Mouse (Mus musculus) brain, adult 2 months (tissue): ENCODE measurements at regions not wholly inside any gene's neighbourhood (a gene's known extent, or its start where the extent isn't known, plus 50 kb on each side); places are given as distances from the start of the nearest gene placed in this dataset.
A peak's percentile ranks its signal among the peaks of the same experiment; 100 is the strongest.

ENCODE experiments used
- DNase-seq: peaks from one replicate; pipeline ENCODE4 v3.0.0; 2011; ENCODE audit warnings: low read depth, low spot score

DNA sequence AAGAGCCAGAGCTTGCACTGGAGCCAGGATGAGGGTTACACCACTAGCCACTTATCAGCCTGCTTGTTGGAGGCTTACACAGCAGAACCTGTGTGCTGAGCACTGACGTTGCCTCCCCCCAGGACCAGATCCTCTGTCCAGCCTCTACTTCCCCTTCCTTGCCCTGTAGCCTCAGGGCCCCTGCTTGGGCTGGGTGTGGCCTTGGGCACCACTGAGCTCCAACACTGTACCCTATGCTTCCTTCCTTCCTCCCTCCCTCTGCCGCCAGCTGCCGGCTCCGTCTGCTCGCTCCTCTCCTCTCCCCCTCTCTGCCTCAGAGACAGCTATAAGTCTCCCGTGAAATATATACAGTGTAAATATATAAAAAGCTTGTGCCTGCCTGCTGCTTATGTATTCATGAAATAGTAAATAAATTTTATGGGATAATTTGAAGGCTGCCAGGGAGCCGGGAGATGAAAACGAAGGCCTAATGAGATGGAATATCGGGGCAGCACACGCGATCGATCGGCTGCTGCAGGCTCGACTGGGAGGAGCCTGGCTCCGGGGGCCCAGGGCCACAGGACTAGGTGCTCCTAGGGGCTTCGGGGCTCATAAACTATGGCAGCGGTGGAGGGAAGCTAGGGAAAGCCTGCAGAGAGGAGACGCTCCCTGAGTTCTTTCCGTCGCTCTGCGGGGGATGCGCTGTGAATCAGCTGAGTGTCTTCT lies 135.6 kb downstream of the Rbm19 start:
- DNase-seq, result peak; percentile 56

DNA sequence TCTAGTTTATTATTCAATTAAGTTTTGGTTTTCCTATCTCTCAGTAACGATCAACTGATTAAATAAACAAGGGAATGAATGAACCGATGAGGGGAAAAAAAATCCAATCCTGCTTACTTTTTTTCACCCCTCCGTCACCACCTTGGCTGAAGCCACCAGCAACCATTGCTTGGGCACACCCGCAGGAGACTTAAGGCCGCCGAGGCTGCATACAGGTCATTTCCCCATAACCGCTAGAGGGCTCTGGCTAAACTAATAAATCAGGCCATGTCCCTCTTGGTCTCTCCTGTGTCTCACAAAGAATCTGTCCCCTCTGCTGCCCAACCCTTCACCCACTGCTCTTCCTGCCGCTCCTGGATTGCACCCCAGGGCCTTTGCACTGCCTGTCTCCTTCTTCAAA lies 136.3 kb downstream of the Rbm19 start:
- peak; percentile 45 for DNase-seq

DNA sequence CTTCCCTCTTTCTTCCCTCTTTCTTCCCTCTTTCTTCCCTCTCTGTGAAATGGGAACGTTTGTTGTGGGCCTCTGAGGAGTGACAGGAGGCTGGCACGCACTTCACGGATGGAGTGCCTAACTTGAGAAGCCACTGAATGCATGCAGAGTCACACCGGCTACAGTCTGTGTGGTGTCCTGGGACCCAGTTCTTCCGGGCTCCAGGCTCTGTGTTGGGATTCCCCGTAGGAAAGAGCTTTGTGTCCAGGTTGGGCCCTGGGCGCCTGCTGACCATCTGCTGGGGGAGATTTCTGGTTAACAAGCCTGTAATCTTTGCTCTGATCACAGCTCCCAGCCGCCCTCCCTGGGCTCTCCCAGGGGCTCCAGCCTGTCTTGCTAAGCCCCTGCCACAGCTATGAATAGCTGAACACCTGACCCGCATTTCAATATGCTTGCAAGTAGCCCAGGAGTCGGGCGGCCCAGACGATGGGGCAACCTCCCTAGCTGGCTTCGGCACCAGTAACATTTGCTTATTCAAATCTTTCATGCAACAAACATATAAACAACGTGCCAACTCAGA lies 146.5 kb downstream of the Rbm19 start:
- no peak for DNase-seq

DNA sequence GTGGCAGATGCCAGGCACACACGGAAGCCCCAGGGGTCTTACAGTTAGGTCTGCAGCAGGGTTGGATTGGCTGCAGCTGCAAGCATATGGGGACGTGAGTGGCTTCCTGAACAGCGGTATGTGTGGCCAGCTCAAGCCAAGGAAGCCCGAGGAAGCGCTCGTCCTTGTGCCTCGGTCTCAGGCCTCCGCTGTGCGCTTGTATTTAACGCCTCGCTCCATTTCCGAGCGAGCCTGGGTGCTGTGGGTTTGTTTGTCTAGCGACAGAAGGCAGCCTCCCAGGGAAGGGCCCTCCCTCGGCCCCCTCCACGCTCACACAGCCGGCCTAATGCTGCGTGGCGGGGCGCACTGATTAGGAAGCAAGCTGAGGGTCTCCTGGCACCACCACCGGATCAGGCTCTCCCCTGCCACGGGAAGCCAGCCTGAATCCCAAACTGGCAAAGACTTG lies 153.2 kb downstream of the Rbm19 start:
- peak; percentile 11 for DNase-seq

DNA sequence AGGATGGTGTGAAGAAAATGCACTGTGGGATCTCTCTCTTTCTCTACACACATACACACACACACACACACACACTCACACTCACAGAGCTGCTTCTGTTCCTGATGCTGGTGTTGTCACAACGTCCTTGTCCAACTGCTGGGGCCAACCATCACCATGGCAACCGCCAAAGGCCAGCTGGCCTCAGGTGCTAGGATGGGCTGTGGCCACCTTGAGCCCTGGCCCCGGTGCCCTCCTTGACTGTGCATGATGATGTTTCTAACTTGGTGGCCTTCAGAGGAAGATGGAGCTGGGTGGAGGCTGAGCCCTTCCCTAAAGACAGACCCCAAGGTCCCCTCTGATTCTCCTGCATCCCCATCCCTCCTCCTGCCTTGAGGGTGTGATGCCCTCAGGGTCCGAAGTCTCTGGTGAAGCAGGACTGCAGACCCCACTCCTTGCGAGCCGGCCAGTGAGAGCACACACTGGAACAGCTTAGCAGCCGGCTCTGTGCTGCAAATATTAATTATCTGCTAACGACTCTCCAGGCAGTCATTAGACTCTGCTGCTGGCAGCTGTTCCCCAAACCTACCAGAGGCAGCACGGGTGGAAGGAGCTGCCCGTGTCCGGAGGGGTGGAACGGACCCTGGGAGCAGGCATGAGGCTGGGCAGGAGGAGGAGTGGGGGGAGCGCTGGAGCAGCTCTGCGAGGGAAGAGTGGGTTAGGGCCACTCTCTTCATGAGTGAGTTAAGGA lies 154.8 kb downstream of the Rbm19 start:
- no peak for DNase-seq

DNA sequence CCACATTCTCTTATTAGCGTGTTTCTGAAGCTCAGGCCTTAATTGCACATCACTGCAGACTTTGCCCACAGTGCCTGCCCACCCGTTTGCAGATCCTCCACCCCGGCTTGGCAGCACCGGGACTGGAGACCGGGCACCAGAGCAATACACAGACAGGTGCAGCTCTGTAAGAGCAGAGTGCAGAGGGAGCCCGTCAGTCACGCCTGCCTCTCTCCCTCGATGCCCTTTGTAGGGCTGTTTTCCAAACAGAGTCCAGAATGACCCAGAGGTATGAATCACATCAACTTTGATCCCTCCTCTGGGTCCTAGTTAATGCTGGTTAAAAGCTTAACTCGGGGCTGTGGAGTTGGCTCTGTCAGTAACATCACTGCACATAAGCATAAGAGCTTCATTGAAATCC lies 155.3 kb upstream of the Lhx5 start:
- DNase-seq, result no peak

DNA sequence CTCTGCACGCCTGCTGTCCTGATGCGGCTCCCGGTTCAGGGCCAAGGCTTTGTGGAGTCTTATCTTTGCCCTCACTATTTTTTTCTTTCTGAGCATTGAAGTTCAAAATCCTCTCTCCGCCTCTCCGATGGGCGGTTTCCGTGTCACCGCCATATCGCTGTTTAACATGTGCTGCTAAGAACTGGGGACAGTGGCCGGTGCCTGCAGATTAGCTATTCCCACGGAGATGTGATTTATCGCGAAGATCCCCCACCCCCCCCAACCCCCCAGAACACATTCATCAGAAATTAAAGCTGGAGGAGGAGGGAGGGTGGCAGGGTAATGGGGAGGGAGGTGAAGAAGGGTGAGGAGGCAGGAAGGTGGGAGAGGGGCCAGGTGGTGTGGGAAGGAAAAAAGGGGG lies 151.2 kb upstream of the Lhx5 start:
- DNase-seq, result no peak

DNA sequence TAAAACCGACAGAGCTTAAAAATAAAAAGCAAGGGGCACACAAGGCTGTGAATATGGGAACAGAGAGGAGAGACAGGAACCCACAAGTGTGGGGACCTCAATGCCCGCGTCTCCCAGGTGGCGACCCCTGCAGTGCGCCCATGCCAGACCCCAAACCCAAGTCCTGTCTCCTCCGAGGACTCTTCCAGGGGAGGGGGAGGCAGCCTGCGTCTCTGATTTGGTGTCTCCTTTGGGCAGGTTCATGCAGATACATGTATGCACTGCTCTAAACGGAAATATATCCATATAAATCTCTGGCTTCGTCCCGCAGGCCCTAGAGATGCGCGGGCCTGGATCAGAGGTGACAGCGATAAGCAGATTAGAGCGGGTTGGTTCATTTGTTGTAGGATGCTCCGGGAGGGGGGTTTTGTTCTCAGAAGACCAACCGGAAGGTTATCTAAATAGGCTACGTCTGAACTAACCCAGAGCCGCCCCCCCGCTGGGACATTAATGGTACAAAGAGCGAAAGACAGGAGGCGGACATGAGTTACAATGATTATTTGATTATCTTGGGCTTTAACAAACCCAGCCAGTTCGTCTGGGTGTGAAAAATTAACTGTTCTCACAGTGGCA lies 150.4 kb upstream of the Lhx5 start:
- no peak for DNase-seq

DNA sequence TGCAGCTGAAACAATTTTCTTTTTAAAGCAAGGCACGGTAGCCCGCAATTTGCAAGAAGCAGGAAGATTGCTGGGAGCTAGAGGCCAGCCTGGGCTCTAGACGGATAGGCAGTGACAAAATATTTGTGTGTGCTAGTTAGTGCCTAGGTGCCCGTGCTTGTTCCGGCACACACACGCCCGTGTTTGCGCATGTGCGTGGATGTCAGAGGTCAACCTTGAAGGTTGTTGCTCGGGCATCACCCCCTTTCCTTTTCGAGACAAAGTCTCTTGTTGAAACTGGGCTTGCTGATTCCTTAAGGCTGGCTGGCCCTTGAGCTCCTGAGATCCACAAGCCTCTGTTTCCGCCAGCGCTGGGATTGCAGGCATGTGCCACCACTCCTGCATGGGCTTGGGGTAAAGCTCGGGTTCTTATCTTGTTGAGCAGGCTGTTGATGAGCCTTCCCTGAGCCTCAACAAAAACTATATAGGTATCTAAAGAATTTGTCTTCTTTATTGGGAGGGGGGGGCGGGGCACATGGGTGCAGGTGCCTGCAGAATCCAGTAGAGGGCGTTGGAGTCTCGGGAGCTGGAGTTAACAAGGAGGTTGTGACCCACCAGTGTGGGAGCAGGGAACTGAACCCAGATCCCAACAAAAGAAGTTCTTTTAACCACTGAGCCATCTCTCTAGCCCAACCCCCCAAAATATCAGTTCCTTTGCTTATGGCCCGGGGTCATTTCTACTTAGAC lies 149.5 kb upstream of the Lhx5 start:
- no peak for DNase-seq

DNA sequence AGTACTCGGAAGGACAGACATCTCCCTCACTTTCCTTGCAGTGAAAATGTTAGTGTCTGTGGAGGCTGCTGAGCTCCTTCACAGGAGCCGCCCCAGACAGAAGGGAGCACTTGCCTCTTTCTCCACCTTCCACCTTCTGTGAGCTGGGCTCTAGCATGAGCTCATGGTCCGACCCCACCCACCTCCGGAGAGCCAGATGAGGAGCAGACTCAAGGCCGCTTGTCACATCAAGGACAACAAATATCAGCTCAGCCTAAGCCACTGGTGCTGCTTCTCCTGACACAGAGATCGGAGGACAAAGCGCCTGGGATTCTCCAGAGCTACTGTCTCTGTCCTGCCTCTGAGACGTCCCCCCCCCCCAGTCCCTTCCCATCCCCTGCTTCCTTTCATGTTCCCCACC lies 146.9 kb upstream of the Lhx5 start:
- no peak for DNase-seq

DNA sequence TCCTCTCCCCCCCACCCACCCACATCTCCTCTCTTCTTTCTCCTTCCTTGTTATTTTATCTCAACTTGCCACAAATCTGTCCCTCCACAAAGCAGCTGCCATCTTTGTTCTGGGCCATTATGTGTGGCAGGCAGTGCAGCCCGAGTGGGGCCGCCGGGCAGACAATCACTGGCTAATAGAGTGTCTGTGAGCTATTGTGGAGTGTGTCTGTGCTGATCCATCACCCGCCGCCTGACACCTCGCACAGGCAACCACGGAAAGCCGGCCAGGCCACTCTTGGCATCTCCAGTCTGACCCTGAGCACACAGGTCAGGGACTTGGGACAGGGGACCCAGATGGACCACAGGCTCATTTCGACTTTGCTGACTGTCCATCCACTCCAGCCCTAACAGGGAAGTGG lies 146.5 kb upstream of the Lhx5 start:
- no peak for DNase-seq

DNA sequence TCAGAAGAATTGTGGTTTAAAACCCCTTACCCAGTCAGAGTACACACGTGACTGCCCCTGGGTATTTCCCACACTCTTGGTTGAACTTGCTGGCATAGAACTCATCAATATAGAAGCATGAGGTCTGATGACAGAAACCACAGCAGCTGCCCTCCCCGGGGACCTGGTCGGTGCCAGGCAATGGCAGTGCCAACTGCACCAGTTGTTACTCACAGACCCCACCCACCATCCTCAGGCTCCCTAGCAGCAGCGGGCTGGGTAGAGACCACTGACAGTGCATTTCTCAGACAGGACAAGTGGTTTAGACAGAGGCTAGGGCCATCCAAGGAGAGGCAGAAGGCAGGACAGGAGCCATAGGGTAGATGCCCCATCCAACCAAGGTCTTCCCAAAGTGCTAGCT lies 144.7 kb upstream of the Lhx5 start:
- DNase-seq, result no peak

DNA sequence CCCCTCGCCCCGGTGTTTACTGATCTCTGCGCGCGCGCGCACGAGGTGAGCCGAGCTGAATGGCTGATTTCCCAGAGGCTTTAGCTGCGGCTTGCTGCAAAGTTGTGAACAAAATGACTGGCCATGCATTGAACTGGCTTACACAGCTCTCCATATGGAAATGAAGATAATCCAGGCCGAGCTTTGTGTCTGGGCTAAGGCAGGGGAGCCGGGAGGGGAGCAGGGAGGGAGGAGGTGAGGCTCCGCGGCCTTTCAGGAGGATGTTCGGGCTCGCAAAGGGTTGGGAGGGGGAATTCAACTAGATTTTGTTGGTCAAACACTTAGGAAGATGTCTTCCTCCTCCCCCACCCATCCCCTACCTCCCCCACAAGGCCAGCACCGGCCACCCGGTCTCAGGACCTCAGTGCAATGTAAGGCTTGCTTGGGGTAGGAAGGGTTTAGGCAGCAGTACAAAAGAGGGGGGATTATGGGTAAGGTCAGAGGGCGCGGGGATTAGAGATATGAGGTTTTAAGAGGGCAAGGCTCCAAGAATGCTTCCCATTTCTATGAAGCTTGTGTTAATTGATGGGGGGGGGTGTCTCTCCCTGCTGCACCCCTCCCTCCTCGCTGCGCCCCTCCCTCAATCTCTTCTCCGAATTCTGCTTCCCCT lies 143.3 kb upstream of the Lhx5 start:
- no peak for DNase-seq

DNA sequence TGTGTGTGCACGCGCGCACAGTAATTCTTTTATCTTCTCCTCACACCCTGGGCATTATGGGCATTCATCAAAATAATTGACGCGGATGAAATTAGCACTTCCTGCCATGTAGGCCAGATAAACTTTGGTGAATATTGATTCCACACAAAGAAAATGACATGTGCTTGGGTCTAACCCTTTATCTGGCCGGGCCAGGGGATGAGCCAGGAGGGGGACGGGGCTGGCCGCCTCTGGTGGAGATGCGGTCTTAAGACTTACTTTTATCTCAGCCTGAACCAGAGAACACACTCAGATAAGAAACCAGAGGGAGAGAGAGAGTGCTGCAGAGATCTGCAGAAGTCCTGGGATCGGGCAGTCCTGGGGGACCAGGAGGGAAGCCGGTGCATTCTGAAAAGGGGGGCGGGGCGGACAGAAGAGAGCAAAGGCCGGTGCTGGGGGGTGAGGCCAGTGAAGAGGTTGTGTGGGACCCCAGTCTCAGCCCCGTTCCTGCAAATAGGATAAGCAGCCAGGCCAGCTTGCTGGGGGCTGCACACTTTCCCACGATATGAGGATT lies 136.9 kb upstream of the Lhx5 start:
- no peak for DNase-seq

DNA sequence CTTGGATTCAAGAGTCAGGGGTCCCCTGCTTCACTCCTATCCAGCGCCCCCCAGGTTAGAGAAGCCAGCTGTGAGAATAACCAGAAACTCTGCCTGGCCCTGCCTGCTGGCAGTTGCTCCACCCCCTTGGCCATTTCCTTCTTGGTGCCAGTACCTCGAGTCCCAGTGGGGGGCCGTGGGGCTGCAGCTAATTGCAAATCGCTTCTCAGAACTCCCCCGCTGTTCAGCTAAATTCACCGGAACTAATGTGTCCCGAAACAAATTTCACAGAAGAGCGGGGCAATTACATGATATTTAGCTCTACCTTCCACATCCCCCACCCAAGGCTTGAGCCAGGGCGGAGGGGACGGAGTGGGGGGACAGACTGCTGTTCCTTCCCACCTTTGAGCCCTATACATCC lies 134.3 kb upstream of the Lhx5 start:
- DNase-seq, result peak; percentile 11

DNA sequence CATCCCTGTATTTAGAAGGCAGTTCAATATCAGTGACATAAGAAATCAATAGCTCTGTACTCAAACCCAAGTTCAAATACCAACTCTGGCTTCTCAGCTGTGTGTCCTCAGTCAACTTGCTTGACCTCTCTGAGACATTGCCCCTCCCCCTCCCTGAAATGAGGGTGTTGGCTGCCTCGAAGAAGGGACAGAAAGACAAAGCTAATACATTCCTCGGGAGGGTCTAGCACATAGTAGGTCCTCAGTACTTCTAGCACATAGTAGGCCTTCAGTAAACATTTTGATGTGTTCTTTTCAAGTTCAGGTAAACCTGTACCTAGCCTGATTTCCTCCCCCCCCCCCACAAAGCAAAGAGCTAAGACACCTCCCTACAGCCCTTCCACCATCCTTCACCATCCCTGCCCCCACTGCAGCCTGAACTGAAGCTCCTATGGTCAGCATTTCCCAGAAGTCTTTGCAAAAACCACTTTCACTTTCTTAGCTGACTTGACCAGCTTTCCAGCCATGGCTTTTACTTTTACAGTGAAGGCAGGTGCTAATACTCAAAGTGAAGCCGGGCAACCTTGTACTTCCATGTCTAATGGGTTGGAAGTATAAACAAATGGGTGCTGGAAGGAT lies 133.7 kb upstream of the Lhx5 start:
- no peak for DNase-seq

DNA sequence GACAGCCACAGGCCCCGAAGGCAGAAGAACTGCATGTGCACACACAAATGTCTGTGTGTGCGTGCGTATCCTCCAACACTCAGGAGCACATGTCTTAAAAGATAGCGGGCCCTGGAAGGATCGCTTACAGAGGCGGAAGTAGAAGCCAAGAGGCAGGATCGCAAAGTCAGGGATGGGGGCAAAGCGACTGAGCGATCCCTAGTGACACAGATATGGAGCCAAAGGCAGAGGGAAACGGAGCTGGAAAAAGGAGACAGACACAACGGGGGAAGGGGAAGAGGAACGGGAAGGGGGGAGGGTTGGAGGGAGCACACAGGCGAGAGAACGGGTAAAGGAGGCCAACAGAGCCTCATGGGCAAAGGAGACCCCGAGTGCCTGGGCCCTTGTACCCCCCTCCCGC lies 129.8 kb upstream of the Lhx5 start:
- peak; percentile 6 for DNase-seq

DNA sequence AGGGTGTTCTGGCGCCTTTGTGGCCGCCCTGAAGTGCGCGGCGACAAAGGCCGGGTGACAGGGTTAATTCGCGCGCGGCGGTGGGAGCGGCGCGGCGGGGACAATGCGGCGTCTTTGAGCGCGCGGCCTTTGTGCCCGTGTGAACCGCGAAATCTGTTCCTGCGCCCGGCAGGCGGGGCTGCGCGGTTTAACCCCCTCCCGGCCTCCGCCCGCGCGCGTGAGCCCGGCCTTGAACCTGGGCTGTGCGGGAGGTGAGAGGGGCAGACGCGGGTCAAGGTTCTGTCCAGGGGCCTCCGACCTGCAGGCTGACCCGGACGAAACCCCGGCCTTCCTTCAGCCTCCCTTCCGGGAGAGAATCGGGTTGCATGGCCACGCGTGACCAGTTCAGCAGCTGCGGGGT lies 129.2 kb upstream of the Lhx5 start:
- DNase-seq, result no peak

DNA sequence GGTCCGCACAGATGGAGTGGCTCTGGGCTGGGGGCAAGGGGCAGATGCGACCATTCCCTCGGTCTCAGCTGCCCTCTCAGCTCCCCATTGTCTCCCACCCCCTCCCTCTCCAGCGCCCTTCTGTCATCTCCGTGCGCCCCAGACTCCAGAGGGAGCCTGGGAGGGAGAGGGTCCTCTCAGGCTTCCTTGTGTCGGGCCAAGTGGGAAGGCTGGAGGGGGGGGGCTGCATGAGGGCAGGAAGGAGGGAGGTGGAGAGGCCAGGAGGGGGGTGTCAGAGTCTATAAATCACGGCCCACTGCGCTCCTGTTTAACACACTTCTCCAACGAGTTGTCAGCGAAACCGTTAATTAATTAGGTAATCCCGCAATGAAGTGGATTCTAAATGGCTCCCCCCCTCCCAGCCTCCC lies 127.2 kb upstream of the Lhx5 start:
- DNase-seq, result no peak

DNA sequence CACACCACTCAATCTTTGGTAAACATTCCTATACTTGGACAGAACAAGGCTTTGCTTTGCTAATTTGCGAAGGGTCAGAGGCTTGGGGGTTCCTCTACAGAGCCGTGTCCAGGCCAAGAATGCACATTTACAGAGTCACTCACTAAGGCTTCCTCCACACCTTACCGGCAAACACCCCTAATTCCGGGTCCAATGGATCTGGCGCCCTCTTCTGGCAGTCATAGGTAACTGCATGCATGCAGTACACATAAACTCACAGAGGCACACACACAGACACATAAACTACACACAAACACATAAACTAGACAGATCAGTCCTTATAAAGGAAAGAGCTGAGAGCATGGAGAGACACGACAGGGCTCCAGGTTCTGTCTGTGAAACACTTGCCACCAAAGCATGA lies 119.2 kb upstream of the Lhx5 start:
- no peak for DNase-seq

DNA sequence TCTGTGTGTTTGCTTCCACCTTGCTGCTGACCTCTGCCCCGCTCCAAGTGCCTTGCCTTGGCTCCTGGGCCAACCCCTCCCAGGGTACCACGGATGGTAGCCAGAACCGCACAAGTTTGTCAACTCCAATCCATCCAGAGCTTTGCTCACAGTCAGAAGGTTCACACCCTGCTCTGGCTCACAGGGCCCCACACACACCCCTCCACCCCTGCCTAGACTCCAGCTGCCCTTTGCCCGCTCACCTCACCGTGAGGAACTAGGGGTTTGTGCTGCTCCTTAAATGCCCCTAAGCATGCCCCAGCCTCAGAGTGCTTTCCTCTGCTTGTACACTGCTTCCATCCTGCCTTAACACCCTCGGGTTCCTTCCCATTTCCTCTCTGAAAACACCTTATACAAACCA lies 117.5 kb upstream of the Lhx5 start:
- DNase-seq, result no peak
